Mouse (Mus musculus): ENCODE results near the gene Angptl1. TPM values are rescaled to one million over a fixed set of nuclear protein-coding genes. Genes with fewer than 3 reads are reported as not detected.
A peak's percentile ranks its signal among the peaks of the same experiment; 100 is the strongest.

Gene Angptl1
- 3.0 and 3.8 TPM in 2 replicates for polyA plus RNA-seq (2015; fragmentation: Nextera tagmentation; extraction: Ambion mirVana)

- Histone ChIP-seq H3K4me1 (ENCODE audit: control insufficient read depth, insufficient read depth, low read length) (peaks cover 19% of the 10 kb centered on the region), H3K36me3 (ENCODE audit: control insufficient read depth, insufficient read depth) (no peaks in the 10 kb centered on the region), H3K4me2 (ENCODE audit: low read depth, low read length) (peak within 1 kb of the TSS; percentile 59), H3K27me3 (ENCODE audit: control insufficient read depth, insufficient read depth, low read length) (no peaks in the 10 kb centered on the region), H3K9me3 (replicated peaks; ENCODE audit: control insufficient read depth, low read length) (no peaks in the 10 kb centered on the region), H3K9ac (ENCODE audit: low read length) (peak within 1 kb of the TSS; percentile 55; the same call in 1 of the 2 replicates), H3K27ac (ENCODE audit: low read length) (peak within 1 kb of the TSS; percentile 45), H3K4me3 (ENCODE audit: low read length) (peak within 1 kb of the TSS; percentile 34)
- 68% methylated on average over 4 of the region's 4 CpGs for WGBS
- no peak for ATAC-seq (replicated peaks; ENCODE audit: extremely low read depth, insufficient read depth, low FRiP score)
These were observed at the start of gene Angptl1 for GRCm38 (mm10) chr1:156838177-156838576. TSS of gene Angptl1 (plus strand) at chr1:156838562.

GRCm38 (mm10) chr1:156789844-156790490 lies 48.4 kb upstream of the Angptl1 start:
- 43% methylated on average over 5 of the region's 5 CpGs for WGBS
- no peak overlapping the region for H3K4me3 ChIP-seq (ENCODE audit: low read length)
- ATAC-seq (replicated peaks; ENCODE audit: extremely low read depth, insufficient read depth, low FRiP score), result no peak
- H3K9ac ChIP-seq (ENCODE audit: low read length), result no peak overlapping the region
- peaks cover 4% of the 10 kb centered on the region for H3K4me1 ChIP-seq (ENCODE audit: control insufficient read depth, insufficient read depth, low read length)
- H3K27ac ChIP-seq (ENCODE audit: low read length), result no peak overlapping the region
- no peaks in the 10 kb centered on the region for H3K36me3 ChIP-seq (ENCODE audit: control insufficient read depth, insufficient read depth)
- no peak overlapping the region for H3K4me2 ChIP-seq (ENCODE audit: low read depth, low read length)
- no peaks in the 10 kb centered on the region for H3K9me3 ChIP-seq (replicated peaks; ENCODE audit: control insufficient read depth, low read length)
- H3K27me3 ChIP-seq (ENCODE audit: control insufficient read depth, insufficient read depth, low read length), result no peaks in the 10 kb centered on the region

DNA sequence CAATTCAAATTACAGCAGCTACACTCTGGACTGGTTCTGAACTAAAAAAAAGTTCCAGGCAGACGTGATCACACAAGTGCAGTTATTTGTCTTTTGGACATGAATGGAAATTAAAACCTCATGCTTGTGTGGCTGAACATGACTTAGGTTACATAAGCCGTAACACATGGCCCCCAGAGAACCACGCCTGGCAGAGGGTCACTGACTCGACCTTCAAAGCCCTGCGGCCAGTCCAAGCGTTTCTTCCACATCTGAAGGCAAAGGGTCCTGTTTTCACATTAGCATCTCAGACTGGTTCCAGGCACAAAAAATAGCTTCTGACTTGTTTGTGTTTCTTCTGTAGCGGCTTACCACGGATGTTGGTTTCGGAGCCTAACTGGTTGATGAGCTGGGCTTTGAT lies 42.1 kb upstream of the Angptl1 start:
- no peak overlapping the region for H3K4me2 ChIP-seq (ENCODE audit: low read depth, low read length)
- 57% methylated on average over 9 of the region's 9 CpGs for WGBS

GRCm38 (mm10) chr1:156801276-156801675 lies 37.1 kb upstream of the Angptl1 start:
- no peaks in the 10 kb centered on the region for H3K4me1 ChIP-seq (ENCODE audit: control insufficient read depth, insufficient read depth, low read length)
- H3K27me3 ChIP-seq (ENCODE audit: control insufficient read depth, insufficient read depth, low read length), result no peaks in the 10 kb centered on the region
- H3K4me2 ChIP-seq (ENCODE audit: low read depth, low read length), result no peak overlapping the region
- no peak overlapping the region for H3K4me3 ChIP-seq (ENCODE audit: low read length)
- ATAC-seq (replicated peaks; ENCODE audit: extremely low read depth, insufficient read depth, low FRiP score), result no peak
- H3K36me3 ChIP-seq (ENCODE audit: control insufficient read depth, insufficient read depth), result no peaks in the 10 kb centered on the region
- 68% methylated on average over 6 of the region's 6 CpGs for WGBS
- no peak overlapping the region for H3K27ac ChIP-seq (ENCODE audit: low read length)
- no peak overlapping the region for H3K9ac ChIP-seq (ENCODE audit: low read length)
- H3K9me3 ChIP-seq (replicated peaks; ENCODE audit: control insufficient read depth, low read length), result no peaks in the 10 kb centered on the region

More for the DNA sequence above, 42.1 kb upstream of the Angptl1 start:
- Histone ChIP-seq H3K9ac (ENCODE audit: low read length) (no peak overlapping the region), H3K27me3 (ENCODE audit: control insufficient read depth, insufficient read depth, low read length) (no peaks in the 10 kb centered on the region), H3K27ac (ENCODE audit: low read length) (no peak overlapping the region), H3K9me3 (replicated peaks; ENCODE audit: control insufficient read depth, low read length) (no peaks in the 10 kb centered on the region), H3K4me1 (ENCODE audit: control insufficient read depth, insufficient read depth, low read length) (no peaks in the 10 kb centered on the region), H3K4me3 (ENCODE audit: low read length) (no peak overlapping the region), H3K36me3 (ENCODE audit: control insufficient read depth, insufficient read depth) (no peaks in the 10 kb centered on the region)
- ATAC-seq (replicated peaks; ENCODE audit: extremely low read depth, insufficient read depth, low FRiP score), result no peak

- Histone ChIP-seq H3K27ac (ENCODE audit: low read length) (no peak overlapping the region), H3K4me2 (ENCODE audit: low read depth, low read length) (no peak overlapping the region), H3K4me1 (ENCODE audit: control insufficient read depth, insufficient read depth, low read length) (peaks cover 1% of the 10 kb centered on the region; the same call in 1 of the 2 replicates), H3K9ac (ENCODE audit: low read length) (no peak overlapping the region), H3K36me3 (ENCODE audit: control insufficient read depth, insufficient read depth) (peaks cover 10% of the 10 kb centered on the region), H3K27me3 (ENCODE audit: control insufficient read depth, insufficient read depth, low read length) (no peaks in the 10 kb centered on the region), H3K9me3 (replicated peaks; ENCODE audit: control insufficient read depth, low read length) (no peaks in the 10 kb centered on the region), H3K4me3 (ENCODE audit: low read length) (no peak overlapping the region)
- 74% methylated on average over 10 of the region's 10 CpGs for WGBS
- ATAC-seq (replicated peaks; ENCODE audit: extremely low read depth, insufficient read depth, low FRiP score), result no peak
These were observed 30.0 kb upstream of the Angptl1 start for GRCm38 (mm10) chr1:156808332-156808731.

- Histone ChIP-seq H3K27ac (ENCODE audit: low read length) (no peak overlapping the region), H3K36me3 (ENCODE audit: control insufficient read depth, insufficient read depth) (peaks cover 20% of the 10 kb centered on the region), H3K4me1 (ENCODE audit: control insufficient read depth, insufficient read depth, low read length) (peaks cover 6% of the 10 kb centered on the region; the same call in 1 of the 2 replicates), H3K4me3 (ENCODE audit: low read length) (no peak overlapping the region), H3K4me2 (ENCODE audit: low read depth, low read length) (no peak overlapping the region), H3K27me3 (ENCODE audit: control insufficient read depth, insufficient read depth, low read length) (no peaks in the 10 kb centered on the region), H3K9me3 (replicated peaks; ENCODE audit: control insufficient read depth, low read length) (no peaks in the 10 kb centered on the region), H3K9ac (ENCODE audit: low read length) (no peak overlapping the region)
- ATAC-seq (replicated peaks; ENCODE audit: extremely low read depth, insufficient read depth, low FRiP score), result no peak
- 71% methylated on average over 7 of the region's 7 CpGs for WGBS
These were observed 26.4 kb upstream of the Angptl1 start for GRCm38 (mm10) chr1:156811928-156812327.

DNA sequence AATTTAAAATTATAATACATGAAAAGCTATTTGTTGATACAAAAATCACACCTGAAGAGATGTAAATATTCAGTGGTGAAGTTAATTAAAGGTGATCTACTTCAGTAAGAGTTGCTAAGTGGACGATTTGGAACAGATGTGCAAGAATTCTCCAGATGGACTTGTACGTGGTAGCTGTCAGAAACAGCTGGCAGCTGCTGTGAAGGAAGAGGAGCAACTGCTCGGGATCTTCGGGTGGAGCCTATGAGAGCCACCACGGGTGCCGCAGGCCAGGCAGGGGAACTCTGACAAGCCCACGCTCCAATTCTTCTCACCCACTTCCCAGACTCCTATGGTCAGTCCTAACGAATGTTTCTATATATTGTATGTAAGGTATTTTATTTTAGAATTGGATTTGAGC lies 25.6 kb upstream of the Angptl1 start:
- Histone ChIP-seq H3K4me3 (ENCODE audit: low read length) (no peak overlapping the region), H3K9me3 (replicated peaks; ENCODE audit: control insufficient read depth, low read length) (peaks cover 3% of the 10 kb centered on the region; the same call in 1 of the 2 replicates), H3K27ac (ENCODE audit: low read length) (no peak overlapping the region), H3K4me1 (ENCODE audit: control insufficient read depth, insufficient read depth, low read length) (peaks cover 6% of the 10 kb centered on the region; the same call in 1 of the 2 replicates), H3K36me3 (ENCODE audit: control insufficient read depth, insufficient read depth) (peaks cover 28% of the 10 kb centered on the region), H3K4me2 (ENCODE audit: low read depth, low read length) (no peak overlapping the region), H3K27me3 (ENCODE audit: control insufficient read depth, insufficient read depth, low read length) (no peaks in the 10 kb centered on the region), H3K9ac (ENCODE audit: low read length) (no peak overlapping the region)
- ATAC-seq (replicated peaks; ENCODE audit: extremely low read depth, insufficient read depth, low FRiP score), result no peak
- WGBS, result 57% methylated on average over 8 of the region's 8 CpGs

- H3K4me1 ChIP-seq (ENCODE audit: control insufficient read depth, insufficient read depth, low read length), result peaks cover 6% of the 10 kb centered on the region; the same call in 1 of the 2 replicates
- no peak overlapping the region for H3K9ac ChIP-seq (ENCODE audit: low read length)
- H3K4me3 ChIP-seq (ENCODE audit: low read length), result no peak overlapping the region
- H3K36me3 ChIP-seq (ENCODE audit: control insufficient read depth, insufficient read depth), result peaks cover 30% of the 10 kb centered on the region
- ATAC-seq (replicated peaks; ENCODE audit: extremely low read depth, insufficient read depth, low FRiP score), result no peak
- no peak overlapping the region for H3K27ac ChIP-seq (ENCODE audit: low read length)
- H3K9me3 ChIP-seq (replicated peaks; ENCODE audit: control insufficient read depth, low read length), result peaks cover 3% of the 10 kb centered on the region; the same call in 1 of the 2 replicates
- 31% methylated on average over 6 of the region's 6 CpGs for WGBS
- H3K4me2 ChIP-seq (ENCODE audit: low read depth, low read length), result no peak overlapping the region
- H3K27me3 ChIP-seq (ENCODE audit: control insufficient read depth, insufficient read depth, low read length), result no peaks in the 10 kb centered on the region
These were observed 24.9 kb upstream of the Angptl1 start for GRCm38 (mm10) chr1:156813485-156813884.

GRCm38 (mm10) chr1:156819236-156819635 lies 19.1 kb upstream of the Angptl1 start:
- Histone ChIP-seq H3K36me3 (ENCODE audit: control insufficient read depth, insufficient read depth) (peaks cover 38% of the 10 kb centered on the region), H3K4me1 (ENCODE audit: control insufficient read depth, insufficient read depth, low read length) (0 out of 2 replicates have a peak, but pooled peaks cover 2% of the 10 kb centered on the region)
- WGBS, result 84% methylated on average over 1 of the region's 1 CpGs

More at GRCm38 (mm10) chr1:156819236-156819635, 19.1 kb upstream of the Angptl1 start:
- ATAC-seq (replicated peaks; ENCODE audit: extremely low read depth, insufficient read depth, low FRiP score), result no peak
- Histone ChIP-seq H3K9ac (ENCODE audit: low read length) (no peak overlapping the region), H3K4me3 (ENCODE audit: low read length) (no peak overlapping the region), H3K27me3 (ENCODE audit: control insufficient read depth, insufficient read depth, low read length) (no peaks in the 10 kb centered on the region), H3K4me2 (ENCODE audit: low read depth, low read length) (no peak overlapping the region), H3K9me3 (replicated peaks; ENCODE audit: control insufficient read depth, low read length) (peaks cover 3% of the 10 kb centered on the region; the same call in 1 of the 2 replicates), H3K27ac (ENCODE audit: low read length) (no peak overlapping the region)
